Mouse (Mus musculus): ENCODE measurements around the gene Hdgfl2.

The Hdgfl2 gene

DNA sequence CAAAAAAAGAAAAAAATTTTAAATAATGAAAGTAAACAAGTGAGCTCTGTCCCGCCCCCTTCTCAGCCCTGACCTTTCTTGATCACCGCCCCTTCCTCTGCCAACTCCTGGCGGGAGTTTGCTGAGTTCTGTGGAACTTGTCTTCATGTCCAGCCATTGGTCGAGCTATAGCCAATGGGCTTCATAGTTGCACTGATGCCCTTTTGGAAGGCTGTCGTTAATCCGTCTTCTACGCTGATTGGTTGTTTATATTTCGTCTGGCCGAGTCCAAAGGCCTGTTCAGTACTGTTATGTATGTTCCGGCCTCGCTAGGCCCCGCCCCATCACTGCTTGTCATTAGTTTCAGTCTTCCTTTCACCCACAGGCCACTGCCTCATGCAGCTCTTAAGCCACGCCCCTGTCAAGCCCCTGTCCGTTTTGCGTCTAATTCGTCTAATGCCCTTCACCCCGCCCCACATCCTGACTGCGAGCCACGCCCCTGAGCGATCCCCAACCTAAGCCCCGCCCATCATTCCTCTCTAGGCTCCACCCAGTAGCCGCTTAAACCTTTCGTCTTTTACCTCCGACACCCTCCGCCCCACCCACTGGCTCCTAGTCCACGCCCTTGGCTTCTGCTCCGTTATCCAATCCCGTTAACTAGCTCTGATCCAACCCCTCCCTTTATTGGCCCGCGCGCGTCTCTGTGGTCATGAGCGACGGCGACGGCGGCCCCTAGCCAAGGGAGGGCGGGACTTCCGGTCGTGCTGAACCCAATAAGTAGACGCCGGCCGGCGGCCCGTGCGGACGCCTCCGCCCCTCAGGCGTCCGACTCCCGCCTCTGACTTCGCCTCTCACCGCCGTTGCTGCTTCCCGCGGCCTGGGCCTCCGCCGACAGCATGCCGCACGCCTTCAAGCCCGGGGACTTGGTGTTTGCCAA is at the start of gene Hdgfl2:
Gene Hdgfl2 (plus strand): TSS at position 755 of the 916 bp plus-strand sequence.
- CTCF ChIA-PET, result interaction anchor here (0.6 to 1.3 kb wide), 2 partner anchors 39 to 54 kb away, joined by 3 read pairs; partner anchors contain the start of gene Chaf1a

DNA sequence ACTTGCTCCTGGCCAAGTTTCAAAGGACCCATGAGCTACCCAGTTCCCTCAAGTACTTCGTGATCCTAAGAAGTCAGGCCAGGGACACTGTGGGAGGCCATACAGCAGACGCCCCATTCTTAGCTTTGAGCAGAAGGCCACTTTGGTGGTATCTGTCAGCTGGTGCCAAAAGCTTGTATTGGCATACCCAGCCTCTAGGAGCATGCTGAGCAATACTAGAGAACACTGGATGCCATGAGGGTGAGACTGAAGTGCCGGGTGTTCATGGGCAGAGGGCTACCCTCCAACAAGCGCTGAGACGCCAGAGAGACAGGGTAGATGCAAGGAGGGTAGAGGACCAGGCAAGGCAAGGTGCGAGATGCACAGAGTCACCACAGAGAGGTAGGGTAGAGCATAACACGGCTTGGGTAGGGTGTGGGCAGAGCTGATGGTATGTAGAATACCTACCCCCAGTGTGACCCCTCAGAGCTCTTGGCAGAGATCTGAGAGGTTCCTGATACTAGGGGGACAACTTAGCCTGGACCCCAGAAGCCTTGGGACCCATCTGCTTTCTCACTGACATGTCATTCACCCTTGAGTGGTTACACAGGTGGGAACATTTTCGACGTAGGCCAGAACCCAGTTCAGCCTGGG is 49.1 kb upstream of the Hdgfl2 start:
- CTCF ChIA-PET, result no interaction called here

DNA sequence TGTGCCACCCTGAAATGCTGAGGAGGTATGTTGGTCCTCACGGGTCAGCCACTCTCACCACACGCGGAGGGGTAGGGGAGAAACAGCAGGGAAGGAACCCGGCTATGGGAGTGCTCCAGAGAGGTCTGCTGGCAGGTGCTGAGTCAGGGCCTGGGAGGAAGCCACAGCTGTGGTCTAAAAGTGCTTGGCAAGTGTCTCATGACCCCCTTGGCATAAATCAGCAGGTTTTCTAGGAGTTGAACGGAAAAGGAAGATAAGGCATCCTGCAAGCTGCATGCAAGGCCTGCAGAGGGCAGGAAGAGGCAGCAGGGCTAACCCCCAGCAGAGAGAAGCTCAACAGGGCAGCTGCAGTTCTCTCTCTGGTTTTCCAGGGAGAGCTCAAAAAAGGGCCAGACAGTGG is 48.5 kb upstream of the Hdgfl2 start:
- CTCF ChIA-PET, result no interaction called here

DNA sequence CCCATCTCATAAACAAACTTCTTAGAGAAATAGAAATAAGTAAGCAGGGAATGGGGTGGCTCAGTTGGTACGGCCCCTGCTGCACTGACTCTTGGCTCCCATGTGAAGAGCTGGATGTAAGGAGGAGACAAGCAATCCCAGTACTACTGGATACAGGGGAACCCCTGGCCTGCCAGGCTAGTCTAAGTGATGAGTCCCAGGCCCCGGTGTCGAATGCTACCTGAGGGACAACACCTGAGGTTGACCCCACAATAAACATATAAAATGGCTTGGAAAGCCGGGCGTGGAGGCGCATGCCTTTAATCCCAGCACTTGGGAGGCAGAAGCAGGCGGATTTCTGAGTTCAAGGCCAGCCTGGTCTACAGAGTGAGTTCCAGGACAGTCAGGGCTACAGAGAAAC is 48.0 kb upstream of the Hdgfl2 start:
- CTCF ChIA-PET, result interaction anchor here (0.9 kb wide), 1 partner anchor 9 kb away, joined by 5 read pairs; no protein-coding TSS in a partner anchor

DNA sequence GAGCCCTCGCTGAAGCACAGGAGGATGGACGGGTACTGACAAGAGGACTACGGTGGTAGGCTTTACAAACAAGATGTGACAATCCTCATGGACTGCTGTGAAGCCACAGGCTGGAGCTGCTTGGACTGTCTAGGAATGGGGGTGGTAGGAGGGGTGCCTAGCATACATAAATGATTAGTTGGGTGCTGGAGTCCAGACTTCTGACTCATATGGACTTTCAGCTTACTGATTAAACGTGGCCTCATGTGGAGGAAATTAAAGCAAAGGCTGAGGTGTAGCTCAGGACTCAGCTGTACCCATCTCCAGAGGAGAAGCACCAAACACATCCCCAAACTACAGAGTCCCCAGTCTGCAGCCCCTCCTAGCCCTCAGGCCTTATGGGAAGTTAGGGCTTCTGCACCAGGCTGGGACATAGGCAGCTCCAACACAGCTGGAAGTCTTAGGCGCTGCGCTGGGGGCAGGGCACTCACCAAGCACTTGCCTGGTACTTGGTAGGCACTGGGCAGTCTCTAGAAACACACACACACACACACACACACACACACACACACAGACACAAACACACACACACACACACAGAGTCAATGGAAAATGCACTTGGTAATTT is 47.2 kb upstream of the Hdgfl2 start:
- CTCF ChIA-PET, result interaction anchor here (0.7 to 1.9 kb wide), 3 partner anchors 10 to 136 kb away, joined by 5 to 6 read pairs (median 6); no protein-coding TSS in a partner anchor

- CTCF ChIA-PET, result interaction anchor here (0.7 to 1.9 kb wide), 2 partner anchors 23 to 137 kb away, joined by 6 read pairs; no protein-coding TSS in a partner anchor
Measured at GRCm38 (mm10) chr17:56032831-56033230, 46.6 kb upstream of the Hdgfl2 start.

- CTCF ChIA-PET, result interaction anchor here (0.8 to 1.9 kb wide), 3 partner anchors 16 to 25 kb away, joined by 3 to 6 read pairs (median 3); no protein-coding TSS in a partner anchor
Measured at GRCm38 (mm10) chr17:56034040-56034725, 45.3 kb upstream of the Hdgfl2 start.

GRCm38 (mm10) chr17:56034726-56035100 is 44.7 kb upstream of the Hdgfl2 start:
- CTCF ChIA-PET, result interaction anchor here (0.8 to 1.7 kb wide), 2 partner anchors 16 to 25 kb away, joined by 3 read pairs; no protein-coding TSS in a partner anchor

- CTCF ChIA-PET, result interaction anchor here (0.6 to 1.7 kb wide), 2 partner anchors 18 to 26 kb away, joined by 3 read pairs; no protein-coding TSS in a partner anchor
Measured at GRCm38 (mm10) chr17:56035216-56035615, 44.2 kb upstream of the Hdgfl2 start.

GRCm38 (mm10) chr17:56036176-56036900 is 43.1 kb upstream of the Hdgfl2 start, which contains the start of gene Sh3gl1:
Sh3gl1 (minus strand) TSS chr17:56036635.
- CTCF ChIA-PET, result interaction anchor here (0.7 to 1.7 kb wide), 2 partner anchors 27 to 73 kb away, joined by 3 to 5 read pairs; partner anchors contain the start of gene Plin4

DNA sequence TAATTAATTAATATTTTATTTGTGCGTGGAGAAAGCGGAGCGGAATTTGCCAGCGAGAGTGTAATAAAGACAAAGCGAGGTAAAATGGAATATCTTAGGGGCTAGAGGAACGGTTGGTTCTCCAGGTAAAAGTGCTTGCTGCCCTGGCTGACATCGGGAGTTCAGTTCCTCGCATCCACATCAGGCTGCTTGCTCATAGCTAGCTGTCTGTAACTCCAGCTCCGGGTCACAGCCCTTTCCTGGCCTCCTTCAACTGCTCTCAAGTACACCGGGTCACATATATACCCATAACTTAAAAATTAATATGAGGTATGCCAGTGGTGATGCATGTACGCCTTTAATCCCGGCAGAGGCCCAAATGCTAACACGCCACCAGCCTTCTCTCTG is 42.5 kb upstream of the Hdgfl2 start:
- CTCF ChIA-PET, result interaction anchor here (0.6 kb wide), 1 partner anchor 74 kb away, joined by 3 read pairs; no protein-coding TSS in a partner anchor

DNA sequence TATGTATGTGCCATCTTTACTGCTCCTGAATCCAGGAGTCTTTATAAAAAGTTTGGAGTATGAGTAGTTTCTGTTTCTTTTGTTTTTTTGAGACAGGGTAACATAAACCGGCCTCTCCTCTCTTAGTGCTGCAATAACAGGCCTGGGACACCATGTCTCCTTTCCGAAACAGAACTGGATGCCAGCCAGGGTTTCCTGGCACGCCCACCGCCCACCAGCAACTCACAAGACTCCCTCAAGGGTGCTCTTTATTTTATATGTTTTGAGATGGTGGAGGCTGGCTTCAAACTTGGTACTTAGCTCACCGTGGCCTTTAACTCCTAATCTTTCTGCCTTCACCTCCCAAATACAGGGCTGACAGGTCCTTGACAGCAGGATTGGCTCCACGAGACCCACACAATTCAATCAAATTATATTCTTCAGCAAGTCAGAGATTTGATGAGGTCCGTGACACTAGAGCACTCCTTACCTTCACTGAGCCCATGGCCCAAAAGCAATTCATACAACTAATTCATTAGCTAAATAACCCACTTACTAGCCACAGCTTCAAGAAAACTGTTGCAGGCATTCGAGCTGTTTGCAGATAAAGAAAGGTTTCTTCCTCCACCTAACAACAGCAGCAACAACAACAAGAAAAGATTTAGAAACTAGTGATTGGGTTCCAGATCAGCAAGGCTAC is 40.7 kb upstream of the Hdgfl2 start:
- CTCF ChIA-PET, result no interaction called here

DNA sequence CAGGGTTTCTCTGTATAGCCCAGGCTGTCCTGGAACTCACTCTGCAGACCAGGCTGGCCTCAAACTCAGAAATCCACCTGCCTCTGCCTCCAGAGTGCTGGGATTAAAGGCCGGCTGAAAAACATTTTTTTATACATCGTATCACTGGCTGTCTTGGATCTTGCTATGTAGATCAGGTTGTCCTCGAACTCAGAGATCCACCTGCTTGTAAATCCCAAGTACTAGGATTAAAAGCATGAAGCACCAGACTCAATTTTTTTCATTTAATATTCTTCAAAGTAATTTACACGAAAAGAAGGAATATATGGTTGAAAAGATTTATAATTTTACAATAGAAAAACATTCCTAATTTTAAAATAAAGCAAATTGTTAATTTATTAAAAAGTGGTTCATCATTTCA is 40.1 kb upstream of the Hdgfl2 start:
- CTCF ChIA-PET, result no interaction called here

- CTCF ChIA-PET, result interaction anchor here (1.1 kb wide), 1 partner anchor 39 kb away, joined by 3 read pairs; the partner anchor contains the start of gene Hdgfl2
Measured at GRCm38 (mm10) chr17:56040030-56040856, 39.2 kb upstream of the Hdgfl2 start, which contains the start of gene Chaf1a. Chaf1a (plus strand) TSS chr17:56040439.

GRCm38 (mm10) chr17:56040857-56041163 is 38.6 kb upstream of the Hdgfl2 start:
- CTCF ChIA-PET, result interaction anchor here (1.1 kb wide), 1 partner anchor 38 kb away, joined by 3 read pairs; the partner anchor contains the start of gene Hdgfl2

- CTCF ChIA-PET, result no interaction called here
Measured at GRCm38 (mm10) chr17:56051369-56051768, 28.1 kb upstream of the Hdgfl2 start.

DNA sequence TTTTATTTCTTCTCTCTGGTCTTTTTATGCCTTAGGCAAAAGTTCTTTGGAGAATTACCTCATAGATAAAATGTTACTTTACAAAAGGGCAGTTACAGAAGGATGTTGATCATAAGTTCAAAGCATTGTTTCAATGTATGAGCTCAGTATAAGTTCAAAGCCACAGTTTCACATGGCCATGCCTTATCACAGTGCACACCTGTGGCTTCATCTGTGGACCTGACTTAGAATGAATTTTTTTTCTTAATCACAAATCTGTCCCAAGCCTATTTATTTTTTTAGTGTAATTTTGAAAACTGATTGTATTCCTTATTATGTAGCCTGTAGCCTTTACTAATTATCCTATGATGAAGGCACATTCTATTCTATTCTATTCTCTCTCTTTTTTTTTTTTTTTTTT is 24.5 kb upstream of the Hdgfl2 start:
- CTCF ChIA-PET, result no interaction called here

DNA sequence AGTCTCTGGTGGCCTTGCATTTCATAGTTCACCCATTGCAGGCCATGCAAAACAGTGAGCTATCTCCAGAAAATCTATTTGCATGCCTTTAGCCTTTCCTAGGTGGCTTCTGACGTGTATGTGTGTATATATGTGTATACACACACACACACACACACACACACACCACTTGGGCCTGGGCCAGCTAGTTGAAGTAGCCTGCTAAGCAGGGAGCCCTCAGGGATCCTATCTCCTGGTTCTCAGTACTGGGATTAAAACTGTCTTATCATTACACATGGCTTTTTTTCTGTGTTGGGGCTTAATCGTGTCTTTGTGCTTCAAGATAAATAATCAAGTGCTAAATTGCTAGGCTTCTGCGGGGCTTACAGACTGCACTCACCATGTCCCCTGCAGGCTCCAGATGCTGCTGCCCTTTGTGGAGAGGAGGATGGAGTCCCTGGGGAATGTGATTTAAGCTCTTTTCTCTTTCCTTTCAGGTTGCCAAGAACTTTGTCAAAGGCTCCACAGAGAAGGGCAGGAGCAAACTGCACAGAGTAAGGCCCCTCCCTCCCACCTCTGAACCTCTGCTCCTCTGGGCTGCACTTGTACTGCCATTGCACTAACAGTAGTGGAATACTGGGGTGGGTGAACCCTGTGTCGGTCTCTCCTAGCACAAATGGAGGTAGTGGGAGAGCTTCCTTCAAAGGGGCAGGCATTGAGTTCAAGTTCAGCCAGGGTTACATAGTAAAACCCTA is 23.3 kb upstream of the Hdgfl2 start:
- CTCF ChIA-PET, result interaction anchor here (0.6 kb wide), 2 partner anchors 271 to 1192 kb away, joined by 3 to 5 read pairs; no protein-coding TSS in a partner anchor

Measured in spleen, embryonic (tissue).